Mouse (Mus musculus): ENCODE data around the gene Krt71.
"Not testable (repeated sequence)": the region's sequence is repeated elsewhere in the genome, so short reads cannot be mapped to it uniquely, and the experiment has no call there.

Gene Krt71

GRCm38 (mm10) chr15:101742711-101743110 lies at the start of gene Krt71:
Gene Krt71 (minus strand): TSS chr15:101743109.
- DNase-seq (ENCODE audit: low spot score in 2 of 2) = no peak

DNA sequence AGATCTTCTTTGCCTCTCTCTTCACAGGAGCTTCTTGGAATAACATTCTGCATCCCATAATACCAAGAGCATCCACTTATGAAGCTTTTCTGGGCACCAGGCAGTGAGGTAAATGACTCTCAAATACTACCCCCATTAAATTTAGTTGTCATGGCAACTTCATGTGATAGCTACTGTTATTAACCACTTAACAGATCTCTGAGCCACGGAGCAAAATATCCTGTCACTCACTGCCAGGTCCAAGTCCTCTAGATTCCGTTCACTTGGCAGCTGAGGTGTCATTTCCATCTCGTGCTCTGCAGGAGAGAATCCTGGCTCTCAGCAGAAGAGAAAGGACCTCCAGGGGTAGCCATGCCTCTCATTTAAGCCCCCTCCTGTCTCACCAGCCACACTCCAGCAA lies 48.0 kb upstream of the Krt71 start:
- no peak for DNase-seq (ENCODE audit: low spot score in 2 of 2)

- DNase-seq (ENCODE audit: low spot score in 2 of 2) = no peak
Observed at GRCm38 (mm10) chr15:101786360-101786759, 43.5 kb upstream of the Krt71 start, which contains the start of gene Krt72. Gene Krt72 (minus strand): TSS chr15:101786460.

DNA sequence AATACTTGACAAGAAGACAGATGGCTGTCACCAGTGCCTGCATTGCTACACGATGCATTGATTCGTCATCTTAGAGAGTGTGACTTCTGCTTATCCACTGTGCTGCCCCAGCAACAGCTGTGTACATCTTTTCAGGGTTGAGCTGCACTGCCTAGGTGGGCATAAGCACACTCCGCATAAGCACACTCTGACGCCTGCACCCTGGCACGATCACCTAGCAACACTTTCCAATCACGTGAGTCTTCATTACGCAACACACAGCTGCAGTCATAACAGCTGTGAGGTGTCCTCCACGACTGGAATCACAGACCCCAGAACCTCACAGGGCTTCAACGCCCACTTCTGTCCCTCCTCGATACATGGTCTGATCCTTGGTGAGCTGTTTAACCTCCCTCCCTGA lies 30.5 kb upstream of the Krt71 start:
- DNase-seq (ENCODE audit: low spot score in 2 of 2) = no peak

DNA sequence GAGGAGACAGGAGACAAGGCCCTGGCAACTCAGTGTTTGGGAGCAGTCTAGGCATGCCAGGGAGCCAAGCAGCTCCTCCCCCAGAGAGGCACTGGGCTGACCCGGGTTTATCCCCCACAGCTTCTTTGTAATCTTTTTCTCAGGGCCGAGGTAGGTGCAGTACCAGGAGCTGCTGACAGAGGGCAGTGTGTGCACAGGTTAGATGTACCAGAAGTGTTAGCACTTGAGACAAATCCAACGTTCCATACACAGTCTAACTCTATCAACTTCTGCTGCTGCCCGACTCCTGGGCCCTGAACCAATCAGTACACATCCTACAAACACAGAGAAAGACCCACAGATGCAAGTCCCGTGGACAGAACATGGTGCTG lies 29.8 kb upstream of the Krt71 start:
- DNase-seq (ENCODE audit: low spot score in 2 of 2) = peak; percentile 83 to 94

GRCm38 (mm10) chr15:101772080-101772710 lies 29.3 kb upstream of the Krt71 start:
- peak in 1 of 2 experiments; percentile 14 for DNase-seq (ENCODE audit: low spot score in 2 of 2)

DNA sequence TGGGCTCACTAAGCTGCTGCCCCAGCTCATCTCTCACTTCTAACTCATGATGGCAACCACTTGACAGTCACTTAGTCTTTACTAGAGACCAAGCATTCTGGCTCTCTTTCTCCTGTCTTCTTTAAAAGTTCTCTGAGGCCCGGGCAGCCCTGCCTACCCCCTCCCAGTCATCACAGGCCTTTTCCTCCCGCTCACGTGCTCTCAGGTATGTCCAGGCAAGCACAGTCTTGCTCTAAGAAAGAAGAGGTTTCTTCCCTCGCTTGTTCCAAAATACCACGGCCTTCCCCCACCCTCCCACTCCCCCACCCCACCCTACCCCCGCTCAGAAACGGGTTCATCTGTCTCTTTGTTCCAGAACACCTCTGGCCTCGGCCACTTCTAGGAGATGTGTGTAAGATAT lies 27.3 kb upstream of the Krt71 start:
- DNase-seq (ENCODE audit: low spot score in 2 of 2) = no peak

GRCm38 (mm10) chr15:101737786-101738185 lies 5.1 kb downstream of the Krt71 start:
- no peak for DNase-seq (ENCODE audit: low spot score in 2 of 2)

- no peak for DNase-seq (ENCODE audit: low spot score in 2 of 2)
Observed at GRCm38 (mm10) chr15:101730653-101731052, 12.3 kb downstream of the Krt71 start.

DNA sequence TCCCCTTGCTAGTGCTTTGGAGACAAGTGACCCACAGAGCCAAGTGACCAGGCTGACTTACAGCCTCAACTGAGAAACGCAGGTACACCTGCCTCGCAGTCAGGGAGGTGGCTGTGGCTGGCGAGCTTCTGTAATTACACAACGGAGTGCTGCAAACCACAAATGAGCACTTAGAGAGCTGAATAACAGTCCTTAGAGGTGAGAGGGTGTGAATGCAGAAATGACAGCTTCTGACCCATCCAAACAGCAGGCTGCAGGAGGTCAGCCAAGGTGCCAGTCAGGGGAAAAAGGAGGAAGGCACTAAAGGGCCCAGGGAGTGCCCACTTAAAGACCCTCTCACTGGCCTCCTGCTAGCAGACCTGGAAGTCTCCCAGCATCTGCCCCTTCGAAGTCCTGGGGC lies 18.2 kb downstream of the Krt71 start:
- DNase-seq (ENCODE audit: low spot score in 2 of 2) = no peak

DNA sequence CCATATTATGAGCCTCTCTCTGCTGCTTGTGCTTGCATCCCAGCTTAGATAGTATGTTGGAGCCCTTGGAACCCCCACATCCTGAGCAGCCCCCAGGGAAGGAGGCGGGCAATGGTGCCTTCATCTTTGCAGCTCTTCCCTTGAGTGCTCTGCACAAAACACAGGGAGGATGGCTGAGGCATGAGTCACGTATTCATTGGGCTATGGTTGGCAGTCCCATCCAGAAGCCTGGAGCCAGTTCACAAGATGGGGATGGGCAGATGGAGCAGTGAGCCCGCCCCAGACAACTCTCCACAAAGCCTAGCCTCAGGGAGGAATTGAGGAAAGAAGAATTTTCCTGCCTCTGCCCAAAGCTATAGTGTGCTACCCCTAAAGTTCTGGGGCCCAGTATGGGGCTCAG lies 27.1 kb downstream of the Krt71 start:
- DNase-seq (ENCODE audit: low spot score in 2 of 2) = no peak

DNA sequence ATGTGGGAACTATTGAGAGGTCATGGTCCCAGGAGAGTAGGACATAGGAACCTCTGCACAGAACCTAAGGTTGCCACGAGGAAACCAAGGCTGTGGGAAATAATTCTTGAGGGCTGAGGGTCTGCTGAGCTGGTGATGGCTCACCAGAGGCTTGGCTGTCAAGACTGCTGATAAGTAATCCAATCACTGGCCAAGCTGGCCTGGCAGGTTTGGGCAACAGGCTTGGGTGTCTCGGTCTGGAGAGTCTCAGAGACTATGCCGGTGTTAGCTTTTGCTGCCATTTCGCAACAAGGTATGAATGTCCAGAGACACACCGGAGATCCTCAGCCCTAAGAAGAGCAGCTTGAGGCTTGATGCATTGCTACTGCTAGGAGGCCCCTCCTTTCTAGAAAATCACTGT lies 28.6 kb downstream of the Krt71 start:
- no peak for DNase-seq (ENCODE audit: low spot score in 2 of 2)

- no peak for DNase-seq (ENCODE audit: low spot score in 2 of 2)
Observed at GRCm38 (mm10) chr15:101713731-101714130, 29.2 kb downstream of the Krt71 start.

- no peak for DNase-seq (ENCODE audit: low spot score in 2 of 2)
Observed at GRCm38 (mm10) chr15:101712720-101713119, 30.2 kb downstream of the Krt71 start, which contains the start of gene Krt5. Gene Krt5 (minus strand): TSS chr15:101712898.

- DNase-seq (ENCODE audit: low spot score in 2 of 2) = no peak
Observed at GRCm38 (mm10) chr15:101708683-101709082, 34.2 kb downstream of the Krt71 start.

- DNase-seq (ENCODE audit: low spot score in 2 of 2) = no peak
Observed at GRCm38 (mm10) chr15:101707454-101707853, 35.5 kb downstream of the Krt71 start.

GRCm38 (mm10) chr15:101704066-101704465 lies 38.8 kb downstream of the Krt71 start:
- no peak for DNase-seq (ENCODE audit: low spot score in 2 of 2)

DNA sequence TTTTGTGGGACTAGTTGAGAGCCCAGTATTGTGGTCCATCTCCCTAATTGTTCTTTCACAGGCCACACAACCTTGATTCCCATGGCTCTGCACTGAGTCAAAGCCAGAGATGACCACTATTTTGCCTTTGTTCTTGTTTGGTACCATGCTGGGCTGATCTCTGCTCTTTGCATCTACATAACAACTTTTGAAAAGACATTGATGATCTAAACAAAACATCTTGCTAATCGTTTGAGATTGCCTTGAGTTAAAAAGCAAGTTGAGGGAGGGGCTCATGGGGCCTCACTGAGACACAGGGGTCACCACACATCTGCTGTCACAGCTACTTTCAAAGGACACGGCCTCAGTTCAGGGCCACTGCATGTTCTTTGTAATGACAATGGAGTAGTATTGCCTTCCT lies 40.5 kb downstream of the Krt71 start:
- no peak for DNase-seq (ENCODE audit: low spot score in 2 of 2)

- no peak for DNase-seq (ENCODE audit: low spot score in 2 of 2)
Observed at GRCm38 (mm10) chr15:101699866-101700265, 43.0 kb downstream of the Krt71 start.

- DNase-seq (ENCODE audit: low spot score in 2 of 2) = no peak
Observed at GRCm38 (mm10) chr15:101699192-101699591, 43.7 kb downstream of the Krt71 start.

DNA sequence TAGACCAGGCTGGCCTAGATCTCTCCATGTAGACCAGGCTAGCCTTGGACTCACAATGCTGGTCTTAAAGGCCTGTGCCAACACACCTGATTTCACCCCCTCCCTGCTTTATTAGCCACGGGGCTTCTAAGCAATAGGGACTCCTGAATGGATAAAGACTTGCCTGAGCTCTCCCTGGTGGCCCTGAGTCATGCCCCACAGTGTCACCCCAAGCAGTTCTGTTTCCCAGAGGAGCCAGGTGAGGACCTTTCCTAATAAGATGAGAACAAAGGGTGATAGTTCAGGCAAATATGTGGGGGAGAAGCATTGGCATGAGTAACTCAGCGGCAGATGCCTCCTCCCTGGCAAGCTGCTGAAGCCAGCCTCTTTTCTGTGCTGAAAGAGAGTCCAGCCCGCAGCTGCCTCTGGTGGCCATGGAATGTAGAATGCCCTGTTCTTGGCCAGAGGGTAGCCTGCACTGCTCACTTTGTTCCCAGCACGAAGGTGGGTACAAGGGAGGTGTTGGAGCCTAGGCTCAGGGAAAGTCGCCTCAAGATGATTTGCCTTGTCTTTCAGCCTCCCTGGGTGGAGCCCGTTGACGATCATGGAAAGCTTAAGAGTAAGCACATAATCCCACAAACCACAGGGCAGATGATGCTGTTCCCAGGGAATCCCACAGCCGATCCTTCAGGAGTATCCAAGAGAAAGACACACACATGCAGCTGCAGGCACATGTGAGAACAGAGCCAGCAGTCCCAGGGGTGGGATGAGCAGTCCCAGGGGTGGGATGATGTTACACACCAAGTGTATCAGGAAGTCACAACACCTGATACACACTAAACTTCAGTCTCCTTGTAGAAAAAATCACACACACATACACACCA lies 45.4 kb downstream of the Krt71 start:
- DNase-seq (ENCODE audit: low spot score in 2 of 2) = no peak

DNA sequence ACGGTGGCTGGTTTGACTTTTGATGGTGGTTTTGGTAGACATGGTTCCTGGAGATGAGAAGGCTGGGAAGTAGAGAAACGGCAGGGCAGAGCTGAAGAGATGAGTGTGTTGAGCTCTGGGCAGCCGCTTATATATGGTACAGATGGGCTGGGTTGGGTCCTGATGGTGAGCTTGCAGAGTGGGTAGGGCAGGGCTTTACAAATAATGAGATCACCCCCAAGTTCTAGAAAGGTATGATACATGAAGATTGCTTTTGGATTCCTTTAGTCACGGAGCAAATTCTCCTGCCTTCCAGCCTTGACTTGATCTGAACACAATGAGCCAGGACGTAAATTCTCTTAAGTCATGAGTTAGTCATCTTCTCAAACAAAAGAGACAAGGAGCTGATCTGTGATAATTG lies 48.7 kb downstream of the Krt71 start, which contains the start of gene Krt6a:
TSS of gene Krt6a (minus strand) at position 101 of the 400 bp plus-strand sequence.
- DNase-seq (ENCODE audit: low spot score in 2 of 2) = no peak

GRCm38 (mm10) chr15:101690460-101690859 lies 52.4 kb downstream of the Krt71 start:
- not testable (repeated sequence) for DNase-seq (ENCODE audit: low spot score in 2 of 2)

Measured in frontal cortex, postnatal 14 days (tissue).